Mouse (Mus musculus) midbrain, postnatal 0 days (tissue): ENCODE results near the gene Gm45021. TPM values are rescaled to one million over a fixed set of nuclear protein-coding genes. Genes with fewer than 3 reads are reported as not detected.

Experiments
- ATAC-seq: fragments of 200-750 bp; cut with Nextera tagmentation; 2 replicates; pipeline ENCODE4 v1.8.0; 2017; ENCODE audit warnings: moderate number of reproducible peaks, mild to moderate bottlenecking, moderate TSS enrichment, moderate library complexity; ENCODE audit not compliant: low FRiP score
- DNase-seq: peaks from one replicate; pipeline ENCODE4 v3.0.0-alpha.2; 2015; ENCODE audit warnings: low spot score
- H3K27ac ChIP-seq: fragments of 300-500 bp; sonication (generic); 2 replicates; pipeline ENCODE4 v1.5.1; 2014; ENCODE audit warnings: low read depth, mild to moderate bottlenecking, low read length, mixed read lengths
- H3K27me3 ChIP-seq: fragments of 300-500 bp; sonication (generic); 2 replicates; pipeline ENCODE4 v1.6.1; 2014; ENCODE audit warnings: low read length, control low read depth, mixed read lengths; ENCODE audit not compliant: insufficient read depth
- H3K36me3 ChIP-seq: fragments of 300-500 bp; sonication (generic); 2 replicates; pipeline ENCODE4 v1.6.1; 2014; ENCODE audit warnings: low read length, control low read depth, mixed read lengths; ENCODE audit not compliant: insufficient read depth
- H3K4me1 ChIP-seq: fragments of 300-500 bp; sonication (generic); 2 replicates; pipeline ENCODE4 v1.6.1; 2014; ENCODE audit warnings: mild to moderate bottlenecking, control low read depth, antibody characterized with exemption, low read length, mixed read lengths; ENCODE audit not compliant: insufficient read depth
- H3K4me2 ChIP-seq: fragments of 300-500 bp; sonication (generic); 2 replicates; pipeline ENCODE4 v1.6.1; 2014; ENCODE audit warnings: low read depth, mild to moderate bottlenecking, low read length, mixed read lengths; ENCODE audit not compliant: poor library complexity, severe bottlenecking
- H3K4me3 ChIP-seq: fragments of 300-500 bp; sonication (generic); 2 replicates; pipeline ENCODE4 v1.5.1; 2014; ENCODE audit warnings: low read depth, mild to moderate bottlenecking, low read length, moderate library complexity
- H3K9ac ChIP-seq: fragments of 300-500 bp; sonication (generic); replicated peaks from 2 replicates; pipeline ENCODE4 v1.6.1; 2014; ENCODE audit warnings: mild to moderate bottlenecking, low read length, moderate library complexity, mixed read lengths; ENCODE audit not compliant: poor library complexity, severe bottlenecking
- H3K9me3 ChIP-seq: fragments of 300-500 bp; sonication (generic); 2 replicates; pipeline ENCODE4 v1.6.1; 2016; ENCODE audit warnings: low read length, control low read depth
- CTCF ChIP-seq: IDR thresholded peaks from 2 replicates; pipeline ENCODE4 v1.5.1; 2016; ENCODE audit warnings: antibody characterized with exemption, mild to moderate bottlenecking
- WGBS: fragments of 180-500 bp; shearing (Covaris S2); extraction: QIAGEN DNeasy Blood & Tissue Kit; methylation state at CpG from one replicate; pipeline ENCODE4 v1.1.7; 2014; 5-methylcytosine and 5-hydroxymethylcytosine counted together
- polyA plus RNA-seq: library from polyadenylated mRNA; unstranded; fragments of >200 nt; fragmentation: Nextera tagmentation; extraction: Ambion mirVana; gene quantifications from 2 replicates; pipeline ENCODE4 v1.2.1, GENCODE M21; 2015
- total RNA-seq: library from RNA; depleted of rRNA; stranded (reverse); fragments of >200 nt; gene quantifications from 2 replicates; pipeline ENCODE4 v1.2.3, GENCODE M21; 2014; rRNA removed

Gene Gm45021
- total RNA-seq: not detected in 2 replicates
- polyA plus RNA-seq: not detected in 2 replicates

GRCm38 (mm10) chr6:48589194-48589750 lies at the start of gene Gm45021:
Gene Gm45021 (plus strand): TSS chr6:48589610.
- TF ChIP-seq CTCF: no peak
- H3K27ac ChIP-seq: peak within 1 kb of the TSS; percentile 12; the same call in 1 of the 2 replicates
- ATAC-seq (no peak), DNase-seq (no peak)
- peaks cover 4% of the 10 kb centered on the region; the same call in 1 of the 2 replicates for H3K4me1 ChIP-seq
- H3K36me3 ChIP-seq: no peaks in the 10 kb centered on the region
- no peak within 1 kb of the TSS for H3K4me3 ChIP-seq
- no peaks in the 10 kb centered on the region for H3K9me3 ChIP-seq
- no peaks in the 10 kb centered on the region for H3K27me3 ChIP-seq
- no peak within 1 kb of the TSS for H3K4me2 ChIP-seq
- H3K9ac ChIP-seq: no peak within 1 kb of the TSS
- WGBS: 59% methylated on average over 6 of the region's 6 CpGs

- TF ChIP-seq CTCF: no peak
Measured at GRCm38 (mm10) chr6:48539860-48540259, 49.5 kb upstream of the Gm45021 start.

DNA sequence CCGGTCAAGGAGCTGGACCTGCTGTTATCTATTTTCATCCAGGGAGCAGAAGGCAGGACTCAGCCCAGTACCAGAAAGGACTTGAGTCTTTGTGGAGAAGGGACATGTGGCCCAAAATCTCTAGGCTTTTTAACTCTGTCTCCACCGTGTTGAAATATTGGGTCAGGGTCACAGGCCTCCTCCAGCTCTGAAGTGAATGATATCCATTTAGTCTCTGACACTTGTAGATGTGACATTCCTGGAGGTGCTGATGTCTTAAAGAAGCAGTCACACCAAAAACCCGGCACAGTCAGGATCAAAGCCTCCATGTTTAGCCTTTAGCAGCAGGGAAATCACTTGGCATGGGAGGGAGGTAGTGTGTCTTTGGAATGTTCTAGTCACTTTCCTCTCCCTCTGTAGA lies 48.7 kb upstream of the Gm45021 start:
- Histone ChIP-seq H3K4me3 (no peak overlapping the region), H3K9ac (no peak overlapping the region), H3K36me3 (peaks cover 22% of the 10 kb centered on the region), H3K27me3 (no peaks in the 10 kb centered on the region), H3K9me3 (no peaks in the 10 kb centered on the region), H3K4me2 (no peak overlapping the region), H3K27ac (no peak overlapping the region), H3K4me1 (peaks cover 16% of the 10 kb centered on the region)
- TF ChIP-seq CTCF: no peak
- DNase-seq: no peak
- ATAC-seq: no peak
- WGBS: 83% methylated on average over 3 of the region's 3 CpGs

More at GRCm38 (mm10) chr6:48539860-48540259, 49.5 kb upstream of the Gm45021 start:
- Histone ChIP-seq H3K9me3 (no peaks in the 10 kb centered on the region), H3K27ac (no peak overlapping the region), H3K27me3 (no peaks in the 10 kb centered on the region), H3K4me3 (no peak overlapping the region), H3K4me1 (peaks cover 16% of the 10 kb centered on the region), H3K4me2 (no peak overlapping the region), H3K36me3 (peaks cover 22% of the 10 kb centered on the region), H3K9ac (no peak overlapping the region)
- ATAC-seq (no peak), DNase-seq (no peak)
- WGBS: 83% methylated on average over 5 of the region's 5 CpGs

GRCm38 (mm10) chr6:48541560-48542450 lies 47.6 kb upstream of the Gm45021 start:
- Histone ChIP-seq H3K9ac (no peak overlapping the region; the same call in 1 of the 2 replicates), H3K27ac (no peak overlapping the region), H3K4me3 (no peak overlapping the region), H3K4me2 (no peak overlapping the region), H3K27me3 (no peaks in the 10 kb centered on the region), H3K36me3 (peaks cover 22% of the 10 kb centered on the region), H3K4me1 (peaks cover 12% of the 10 kb centered on the region), H3K9me3 (no peaks in the 10 kb centered on the region)
- no peak for DNase-seq
- no peak for ATAC-seq
- WGBS: 71% methylated on average over 7 of the region's 7 CpGs
- TF ChIP-seq CTCF: no peak

DNA sequence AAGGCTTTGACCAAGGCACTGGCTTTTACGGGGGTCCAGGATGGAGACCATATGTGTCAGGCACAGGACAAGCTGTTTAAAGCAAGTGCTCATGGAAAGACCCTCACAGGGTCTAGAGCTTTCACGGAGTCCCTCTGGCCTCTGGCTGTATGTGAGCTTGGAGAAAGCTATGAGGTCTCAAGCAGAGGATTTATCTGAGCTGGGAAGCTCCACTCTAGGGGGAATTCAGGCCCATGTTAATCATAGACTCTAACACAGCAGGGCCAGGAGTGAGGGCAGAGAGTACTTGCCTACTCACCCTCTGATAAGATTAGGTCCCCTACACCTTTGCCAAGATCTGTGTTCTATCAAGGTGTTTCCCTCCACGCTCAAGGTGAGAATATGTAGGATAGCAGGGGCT lies 46.8 kb upstream of the Gm45021 start:
- WGBS: 88% methylated on average over 3 of the region's 3 CpGs
- Histone ChIP-seq H3K4me3 (no peak overlapping the region), H3K27me3 (no peaks in the 10 kb centered on the region), H3K27ac (no peak overlapping the region), H3K9ac (no peak overlapping the region), H3K4me2 (no peak overlapping the region), H3K9me3 (no peaks in the 10 kb centered on the region), H3K4me1 (peaks cover 10% of the 10 kb centered on the region), H3K36me3 (peaks cover 22% of the 10 kb centered on the region)
- no peak for ATAC-seq
- DNase-seq: no peak
- no peak for TF ChIP-seq CTCF

DNA sequence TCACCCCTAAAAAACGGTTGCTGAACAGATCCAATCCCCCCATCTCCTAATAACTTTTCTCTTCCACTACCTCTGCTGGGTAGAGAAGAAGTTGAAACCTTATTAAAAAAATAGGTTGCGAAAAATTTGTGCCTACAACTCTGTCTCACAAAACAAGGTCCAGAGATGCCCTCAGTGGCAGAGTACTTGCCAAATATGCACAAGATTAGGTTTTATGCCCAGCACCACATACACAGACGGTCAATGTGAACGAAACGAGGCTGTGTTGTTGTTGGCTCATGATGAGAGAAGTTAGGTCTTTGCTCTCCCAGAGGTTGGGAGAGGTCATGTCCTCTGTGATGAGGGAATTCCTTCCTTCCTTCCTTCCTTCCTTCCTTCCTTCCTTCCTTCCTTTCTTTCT lies 44.2 kb upstream of the Gm45021 start:
- H3K27ac ChIP-seq: no peak overlapping the region
- H3K27me3 ChIP-seq: no peaks in the 10 kb centered on the region
- TF ChIP-seq CTCF: no peak
- no peak overlapping the region for H3K9ac ChIP-seq
- ATAC-seq (no peak), DNase-seq (no peak)
- 85% methylated on average over 5 of the region's 5 CpGs for WGBS
- H3K4me2 ChIP-seq: no peak overlapping the region
- H3K9me3 ChIP-seq: no peaks in the 10 kb centered on the region
- no peaks in the 10 kb centered on the region for H3K4me1 ChIP-seq
- H3K36me3 ChIP-seq: peaks cover 20% of the 10 kb centered on the region
- H3K4me3 ChIP-seq: no peak overlapping the region
